8 mouse cellular contexts compared by ENCODE assay signal in the genomic region with DNA sequence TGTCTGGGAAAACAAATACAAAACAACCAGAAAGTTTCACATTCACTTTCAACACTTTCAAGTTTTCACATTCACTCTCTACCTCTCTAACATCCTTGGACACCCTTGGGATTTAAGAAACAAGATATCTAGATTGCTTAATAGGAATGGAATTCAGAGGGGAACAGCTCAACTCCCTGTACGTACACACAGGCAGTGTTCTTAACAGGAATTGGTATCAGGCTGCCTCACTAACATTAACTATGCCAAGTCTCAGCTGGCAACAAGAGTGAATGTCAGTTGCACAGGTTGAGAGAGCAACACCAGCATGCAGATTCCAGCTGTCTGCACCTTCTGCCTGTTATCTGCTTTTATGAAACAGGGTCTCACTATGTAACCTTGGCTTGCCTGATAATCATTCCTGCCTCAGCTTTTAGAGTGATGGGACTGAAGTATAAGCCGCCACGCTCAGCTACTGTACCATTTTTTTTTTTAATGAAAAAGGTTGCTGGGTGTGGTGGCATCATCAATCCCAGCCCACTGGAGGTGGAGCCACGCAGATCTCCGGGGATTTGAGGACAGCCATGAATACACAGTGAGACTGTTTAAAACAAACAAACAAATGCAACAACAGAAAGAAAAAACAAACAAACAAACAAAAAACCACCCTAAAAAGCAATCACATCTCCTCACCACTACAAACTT. TPM values are rescaled to one million over a fixed set of nuclear protein-coding genes. Genes with fewer than 3 reads are reported as not detected.
DNase-seq lines count a peak whose midpoint lies in the region; ATAC-seq and TF ChIP-seq lines count a peak whose summit lies in the region.

No protein-coding gene starts in this region.

- H3K9me3 ChIP-seq in midbrain, embryonic 13.5 days, result no peaks in the 10 kb centered on the region
- no peaks in the 10 kb centered on the region for H3K9me3 ChIP-seq in midbrain, embryonic 16.5 days (replicated peaks; ENCODE audit: control insufficient read depth, low read length, poor library complexity, severe bottlenecking)
- H3K9me3 ChIP-seq in heart, postnatal 0 days (replicated peaks; ENCODE audit: control insufficient read depth, low read length), result no peaks in the 10 kb centered on the region
- H3K9me3 ChIP-seq in stomach, embryonic 16.5 days (replicated peaks; ENCODE audit: control insufficient read depth, low read length), result no peaks in the 10 kb centered on the region

- no peak overlapping the region for H3K27ac ChIP-seq in midbrain, embryonic 13.5 days
- no peak overlapping the region for H3K27ac ChIP-seq in midbrain, embryonic 16.5 days (ENCODE audit: low read length)
- peak overlapping the region; percentile 95 for H3K27ac ChIP-seq in heart, postnatal 0 days (ENCODE audit: low read depth)
- no peak overlapping the region for H3K27ac ChIP-seq in stomach, embryonic 16.5 days (ENCODE audit: low read length)

- TF ChIP-seq CTCF in heart, postnatal 0 days (IDR thresholded peaks at IDR 0.05; ENCODE audit: low read depth), result no peak

- ATAC-seq in midbrain, embryonic 13.5 days, result no peak
- ATAC-seq in midbrain, embryonic 16.5 days, result no peak
- ATAC-seq in heart, postnatal 0 days (ENCODE audit: insufficient read depth, low read depth), result peak; percentile 34
- no peak for ATAC-seq in stomach, embryonic 16.5 days (ENCODE audit: insufficient read depth, low FRiP score)

- DNase-seq in adrenal gland, postnatal 36 days, result peak; percentile 18 to 21
- DNase-seq in adrenal gland, postnatal 25 days, result no peak
- DNase-seq in heart, postnatal 0 days (ENCODE audit: low spot score), result peak; percentile 82
- no peak for DNase-seq in layer of hippocampus, postnatal 10 days (ENCODE audit: low spot score in 2 of 2)
- no peak for DNase-seq in left cerebral cortex, adult 11 months (ENCODE audit: low spot score)

- H3K4me3 ChIP-seq in midbrain, embryonic 13.5 days (replicated peaks), result 0 out of 2 replicates have a peak overlapping the region, but pooled peaks have one; percentile 89
- H3K4me3 ChIP-seq in midbrain, embryonic 16.5 days (ENCODE audit: low read depth, low read length), result no peak overlapping the region
- H3K4me3 ChIP-seq in heart, postnatal 0 days (ENCODE audit: low read depth, low read length), result peak overlapping the region; percentile 82
- H3K4me3 ChIP-seq in stomach, embryonic 16.5 days (replicated peaks; ENCODE audit: low read length), result no peak overlapping the region

- peak; percentile 63; the same call in 1 of the 2 replicates for TF ChIP-seq EP300 in heart, postnatal 0 days (IDR thresholded peaks at IDR 0.05; ENCODE audit: low read depth)

- WGBS in midbrain, embryonic 13.5 days, result 85% methylated on average over 5 of the region's 5 CpGs
- 80% methylated on average over 5 of the region's 5 CpGs for WGBS in midbrain, embryonic 16.5 days
- WGBS in heart, postnatal 0 days, result 25% methylated on average over 5 of the region's 5 CpGs
- 47% methylated on average over 5 of the region's 5 CpGs for WGBS in stomach, embryonic 16.5 days

- peak overlapping the region; percentile 98 for H3K4me2 ChIP-seq in midbrain, embryonic 13.5 days (replicated peaks)
- no peak overlapping the region; the same call in 1 of the 2 replicates for H3K4me2 ChIP-seq in midbrain, embryonic 16.5 days (ENCODE audit: low read length)
- H3K4me2 ChIP-seq in heart, postnatal 0 days (ENCODE audit: low read depth, low read length), result peak overlapping the region; percentile 90
- H3K4me2 ChIP-seq in stomach, embryonic 16.5 days (ENCODE audit: low read depth, low read length), result peak overlapping the region; percentile 82

- H3K4me1 ChIP-seq in midbrain, embryonic 13.5 days (replicated peaks), result peaks cover 40% of the 10 kb centered on the region
- peaks cover 36% of the 10 kb centered on the region for H3K4me1 ChIP-seq in midbrain, embryonic 16.5 days (ENCODE audit: control insufficient read depth, insufficient read depth, low read length)
- H3K4me1 ChIP-seq in heart, postnatal 0 days (ENCODE audit: control insufficient read depth, insufficient read depth), result peaks cover 22% of the 10 kb centered on the region
- peaks cover 15% of the 10 kb centered on the region for H3K4me1 ChIP-seq in stomach, embryonic 16.5 days (ENCODE audit: control insufficient read depth, insufficient read depth, low read length)

- no peaks in the 10 kb centered on the region for H3K27me3 ChIP-seq in midbrain, embryonic 13.5 days
- H3K27me3 ChIP-seq in midbrain, embryonic 16.5 days (ENCODE audit: control insufficient read depth, insufficient read depth, low read depth, low read length), result no peaks in the 10 kb centered on the region
- no peaks in the 10 kb centered on the region for H3K27me3 ChIP-seq in heart, postnatal 0 days (ENCODE audit: control insufficient read depth, insufficient read depth, low read length)
- H3K27me3 ChIP-seq in stomach, embryonic 16.5 days (ENCODE audit: control insufficient read depth, insufficient read depth, low read length), result no peaks in the 10 kb centered on the region

- peak overlapping the region; percentile 84; the same call in 1 of the 2 replicates for H3K9ac ChIP-seq in midbrain, embryonic 13.5 days (replicated peaks)
- no peak overlapping the region for H3K9ac ChIP-seq in midbrain, embryonic 16.5 days (ENCODE audit: low read depth, low read length)
- no peak overlapping the region for H3K9ac ChIP-seq in heart, postnatal 0 days (replicated peaks; ENCODE audit: low read depth, low read length)
- no peak overlapping the region for H3K9ac ChIP-seq in stomach, embryonic 16.5 days (ENCODE audit: low read length)

- H3K36me3 ChIP-seq in midbrain, embryonic 13.5 days, result peaks cover 15% of the 10 kb centered on the region
- no peaks in the 10 kb centered on the region for H3K36me3 ChIP-seq in midbrain, embryonic 16.5 days (ENCODE audit: control insufficient read depth, insufficient read depth, low read length)
- H3K36me3 ChIP-seq in heart, postnatal 0 days (replicated peaks; ENCODE audit: control insufficient read depth, insufficient read depth, low read length), result peaks cover 22% of the 10 kb centered on the region
- no peaks in the 10 kb centered on the region; the same call in 1 of the 2 replicates for H3K36me3 ChIP-seq in stomach, embryonic 16.5 days (ENCODE audit: control insufficient read depth, insufficient read depth, low read length)

RNA-seq across cellular contexts. Expression of a gene that starts 4.4 kb away (rescaled TPM):
- total RNA-seq in adrenal gland, postnatal 36 days (2021), result 10 to 100 TPM; 77.8 to 98.7 TPM
- 80.6 and 102 TPM in 2 replicates for total RNA-seq in adrenal gland, postnatal 25 days (2021)
- 74.0 and 77.5 TPM in 2 replicates for polyA plus RNA-seq in midbrain, embryonic 13.5 days (2015; fragmentation: Nextera tagmentation; extraction: Ambion mirVana)
- 58.7 and 61.5 TPM in 2 replicates for polyA plus RNA-seq in midbrain, embryonic 16.5 days (2015; fragmentation: Nextera tagmentation; extraction: Ambion mirVana)
- total RNA-seq in heart, postnatal 0 days (2014; rRNA removed; ENCODE audit: low replicate concordance), result 97.0 and 111 TPM in 2 replicates
- polyA plus RNA-seq in heart, postnatal 0 days (2015; fragmentation: Nextera tagmentation; extraction: Ambion mirVana), result 144 and 152 TPM in 2 replicates
- polyA plus RNA-seq in stomach, embryonic 16.5 days (2015; fragmentation: Nextera tagmentation; extraction: Ambion mirVana), result 94.3 and 96.9 TPM in 2 replicates
- total RNA-seq in layer of hippocampus, postnatal 10 days (2021), result 10 to 100 TPM; 82.4 to 89.3 TPM

RNA-seq across cellular contexts. Expression of a gene that starts 42.6 kb away (rescaled TPM):
- 1 to 10 TPM; 2.4 to 2.5 TPM for total RNA-seq in adrenal gland, postnatal 36 days (2021)
- 3.6 and 5.4 TPM in 2 replicates for total RNA-seq in adrenal gland, postnatal 25 days (2021)
- polyA plus RNA-seq in midbrain, embryonic 13.5 days (2015; fragmentation: Nextera tagmentation; extraction: Ambion mirVana), result 19.2 TPM in 2 replicates
- polyA plus RNA-seq in midbrain, embryonic 16.5 days (2015; fragmentation: Nextera tagmentation; extraction: Ambion mirVana), result 3.6 and 4.8 TPM in 2 replicates
- 29.0 and 56.5 TPM in 2 replicates for total RNA-seq in heart, postnatal 0 days (2014; rRNA removed; ENCODE audit: low replicate concordance)
- polyA plus RNA-seq in heart, postnatal 0 days (2015; fragmentation: Nextera tagmentation; extraction: Ambion mirVana), result 18.0 and 18.1 TPM in 2 replicates
- 38.4 and 41.1 TPM in 2 replicates for polyA plus RNA-seq in stomach, embryonic 16.5 days (2015; fragmentation: Nextera tagmentation; extraction: Ambion mirVana)
- 1 to 10 TPM; 3.0 to 3.2 TPM for total RNA-seq in layer of hippocampus, postnatal 10 days (2021)

RNA-seq across cellular contexts. Expression of a gene that starts 42.9 kb away (rescaled TPM):
- total RNA-seq in adrenal gland, postnatal 36 days (2021), result 10 to 100 TPM; 28.7 to 34.3 TPM
- 30.7 and 35.4 TPM in 2 replicates for total RNA-seq in adrenal gland, postnatal 25 days (2021)
- polyA plus RNA-seq in midbrain, embryonic 13.5 days (2015; fragmentation: Nextera tagmentation; extraction: Ambion mirVana), result 90.0 and 90.3 TPM in 2 replicates
- 49.3 and 55.0 TPM in 2 replicates for polyA plus RNA-seq in midbrain, embryonic 16.5 days (2015; fragmentation: Nextera tagmentation; extraction: Ambion mirVana)
- 28.3 and 55.1 TPM in 2 replicates for total RNA-seq in heart, postnatal 0 days (2014; rRNA removed; ENCODE audit: low replicate concordance)
- polyA plus RNA-seq in heart, postnatal 0 days (2015; fragmentation: Nextera tagmentation; extraction: Ambion mirVana), result 68.9 and 72.4 TPM in 2 replicates
- 121 and 129 TPM in 2 replicates for polyA plus RNA-seq in stomach, embryonic 16.5 days (2015; fragmentation: Nextera tagmentation; extraction: Ambion mirVana)
- 10 to 100 TPM; 24.1 to 25.0 TPM for total RNA-seq in layer of hippocampus, postnatal 10 days (2021)

Comparison
In these comparisons a context has a peak if more than half of its experiments do, and no peak if none do; other contexts are left out.
1. DNase-seq: peak in adrenal gland, postnatal 36 days (2 of 2) and heart, postnatal 0 days (single experiment); none in adrenal gland, postnatal 25 days (single experiment), layer of hippocampus, postnatal 10 days (0 of 2) and left cerebral cortex, adult 11 months (single experiment).
2. H3K4me3 ChIP-seq: peak in midbrain, embryonic 13.5 days (single experiment) and heart, postnatal 0 days (single experiment); none in midbrain, embryonic 16.5 days (single experiment) and stomach, embryonic 16.5 days (single experiment).